Mouse (Mus musculus) liver, embryonic 11.5 days (tissue): ENCODE measurements around the gene Klk6. TPM values are rescaled to one million over a fixed set of nuclear protein-coding genes. Genes with fewer than 3 reads are reported as not detected.

Experiments
- ATAC-seq: fragments of 200-750 bp; cut with Nextera tagmentation; replicated peaks from 2 replicates; pipeline ENCODE4 v1.8.0; 2017; ENCODE audit warnings: moderate number of reproducible peaks, mild to moderate bottlenecking, moderate TSS enrichment, moderate library complexity; ENCODE audit not compliant: low FRiP score
- DNase-seq: peaks from one replicate; pipeline ENCODE4 v3.0.0-alpha.2; 2017; ENCODE audit warnings: low spot score
- H3K27ac ChIP-seq: fragments of 300-500 bp; sonication (generic); 2 replicates; pipeline ENCODE4 v1.5.1; 2014; ENCODE audit warnings: mild to moderate bottlenecking, low read depth, low read length, control low read depth
- H3K27me3 ChIP-seq: fragments of 300-500 bp; sonication (generic); replicated peaks from 2 replicates; pipeline ENCODE4 v1.6.1; 2014; ENCODE audit warnings: low read length, mixed read lengths; ENCODE audit not compliant: control insufficient read depth, insufficient read depth
- H3K36me3 ChIP-seq: fragments of 300-500 bp; sonication (generic); 2 replicates; pipeline ENCODE4 v1.6.1; 2014; ENCODE audit warnings: mild to moderate bottlenecking, low read length, moderate library complexity, mixed read lengths; ENCODE audit not compliant: control insufficient read depth, insufficient read depth
- H3K4me1 ChIP-seq: fragments of 300-500 bp; sonication (generic); replicated peaks from 2 replicates; pipeline ENCODE4 v1.6.1; 2014; ENCODE audit warnings: low read length, mixed read lengths; ENCODE audit not compliant: control insufficient read depth, insufficient read depth
- H3K4me2 ChIP-seq: fragments of 300-500 bp; sonication (generic); 2 replicates; pipeline ENCODE4 v1.6.1; 2014; ENCODE audit warnings: mild to moderate bottlenecking, control low read depth, moderate library complexity
- H3K4me3 ChIP-seq: fragments of 300-500 bp; sonication (generic); 2 replicates; pipeline ENCODE4 v1.5.1; 2014; ENCODE audit warnings: low read depth, low read length, control low read depth
- H3K9ac ChIP-seq: fragments of 300-500 bp; sonication (generic); 2 replicates; pipeline ENCODE4 v1.6.1; 2014; ENCODE audit warnings: low read depth, low read length, control low read depth
- H3K9me3 ChIP-seq: fragments of 300-500 bp; sonication (generic); 2 replicates; pipeline ENCODE4 v1.6.1; 2016; ENCODE audit warnings: low read length, inconsistent platforms, mixed read lengths; ENCODE audit not compliant: control insufficient read depth
- WGBS: fragments of 180-500 bp; shearing (Covaris S2); extraction: QIAGEN DNeasy Blood & Tissue Kit; methylation state at CpG from one replicate; pipeline ENCODE4 v1.1.7; 2014; 5-methylcytosine and 5-hydroxymethylcytosine counted together
- polyA plus RNA-seq: library from polyadenylated mRNA; unstranded; fragments of >200 nt; fragmentation: Nextera tagmentation; extraction: Ambion mirVana; gene quantifications from 2 replicates; pipeline ENCODE4 v1.2.1, GENCODE M21; 2014

Gene Klk6
- polyA plus RNA-seq = not detected in 2 replicates

DNA sequence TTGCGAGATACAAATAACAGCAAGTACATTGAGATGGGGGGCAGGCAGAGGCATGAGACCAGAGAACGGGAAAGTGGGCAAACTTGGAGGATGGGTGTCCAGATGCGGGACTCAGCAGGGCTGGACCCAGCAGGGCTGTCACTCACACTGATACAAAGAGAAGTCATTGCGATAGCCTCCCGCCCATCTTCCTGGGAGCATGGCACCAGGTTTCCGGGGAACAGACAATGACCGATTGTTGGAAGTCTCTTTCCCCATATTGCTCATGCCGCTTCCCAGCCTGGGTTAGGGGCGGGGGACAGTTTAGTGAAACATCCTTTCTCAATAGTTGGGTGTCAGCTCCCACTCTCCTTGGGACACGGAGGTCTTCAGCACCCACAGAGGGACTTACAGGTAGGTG, at the start of gene Klk6:
Klk6 (plus strand) TSS at position 301 of the 400 bp plus-strand sequence.
- Histone ChIP-seq H3K4me2 (no peak within 1 kb of the TSS), H3K9me3 (no peaks in the 10 kb centered on the region), H3K4me1 (no peaks in the 10 kb centered on the region), H3K27ac (no peak within 1 kb of the TSS), H3K36me3 (no peaks in the 10 kb centered on the region), H3K9ac (no peak within 1 kb of the TSS), H3K27me3 (no peaks in the 10 kb centered on the region), H3K4me3 (no peak within 1 kb of the TSS)
- DNase-seq (no peak), ATAC-seq (no peak)
- WGBS = 82% methylated on average over 10 of the region's 10 CpGs

DNA sequence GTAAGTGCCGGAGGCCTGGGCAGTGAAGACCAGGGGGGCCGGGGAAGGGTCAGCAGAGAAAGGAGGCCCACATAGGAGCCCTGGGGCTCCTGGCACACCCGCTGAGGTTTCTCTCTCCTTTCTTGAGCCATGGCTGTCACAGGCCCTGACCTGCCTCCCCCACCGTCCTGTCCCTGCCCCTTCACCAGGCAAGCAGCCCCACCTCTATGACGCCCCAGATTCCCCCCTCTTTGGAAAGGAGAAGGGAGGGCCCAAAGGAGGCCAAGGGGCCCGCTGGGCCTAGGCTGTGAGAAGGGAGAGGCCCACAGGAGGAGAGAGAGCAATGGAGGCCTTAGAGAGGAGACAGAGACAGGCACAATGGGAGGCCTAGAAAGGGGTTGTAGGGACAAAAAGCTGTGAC, 49.5 kb upstream of the Klk6 start:
- no peak overlapping the region for H3K4me2 ChIP-seq
- no peak overlapping the region for H3K9ac ChIP-seq
- H3K9me3 ChIP-seq = no peaks in the 10 kb centered on the region
- H3K36me3 ChIP-seq = no peaks in the 10 kb centered on the region
- 56% methylated on average over 6 of the region's 6 CpGs for WGBS
- ATAC-seq (no peak), DNase-seq (no peak)
- H3K4me1 ChIP-seq = no peaks in the 10 kb centered on the region
- no peak overlapping the region for H3K27ac ChIP-seq
- no peak overlapping the region for H3K4me3 ChIP-seq
- no peaks in the 10 kb centered on the region for H3K27me3 ChIP-seq

DNA sequence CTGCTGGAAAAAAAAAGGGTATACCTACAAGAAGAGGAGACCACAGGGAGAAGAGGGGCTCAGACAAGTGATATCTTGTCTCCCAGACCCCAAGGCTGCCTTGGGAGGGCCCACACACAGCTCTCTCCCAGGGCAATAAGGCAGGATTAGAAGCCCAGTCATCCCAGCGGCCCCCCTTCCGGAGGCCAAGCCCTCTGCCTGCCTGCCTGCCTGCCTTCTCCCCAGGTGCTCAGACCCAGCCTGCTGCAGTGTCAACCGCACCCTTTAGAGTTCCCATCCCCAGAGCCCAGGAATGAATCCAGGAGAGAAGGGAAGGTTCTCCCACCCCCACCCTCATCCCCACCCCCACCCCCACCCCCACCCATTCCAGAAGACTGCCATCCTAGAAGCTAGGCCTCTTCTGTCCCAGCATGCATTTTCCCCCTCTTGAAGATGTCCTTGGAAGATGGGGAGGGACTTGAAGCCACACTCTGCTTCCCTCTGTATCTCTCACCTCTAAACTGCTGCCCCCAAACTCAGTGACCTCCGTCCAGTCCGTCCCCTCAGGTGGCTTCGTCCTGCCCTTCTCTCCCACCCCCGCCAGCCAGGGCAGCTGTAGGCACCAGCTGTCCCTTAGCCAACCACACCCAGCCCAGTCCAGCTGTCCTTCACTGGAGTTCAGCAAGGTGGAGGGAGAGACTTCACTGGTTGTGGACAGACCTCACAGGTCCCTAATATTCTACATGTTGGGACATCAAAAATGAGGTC, 48.8 kb upstream of the Klk6 start:
- 63% methylated on average over 7 of the region's 7 CpGs for WGBS

DNA sequence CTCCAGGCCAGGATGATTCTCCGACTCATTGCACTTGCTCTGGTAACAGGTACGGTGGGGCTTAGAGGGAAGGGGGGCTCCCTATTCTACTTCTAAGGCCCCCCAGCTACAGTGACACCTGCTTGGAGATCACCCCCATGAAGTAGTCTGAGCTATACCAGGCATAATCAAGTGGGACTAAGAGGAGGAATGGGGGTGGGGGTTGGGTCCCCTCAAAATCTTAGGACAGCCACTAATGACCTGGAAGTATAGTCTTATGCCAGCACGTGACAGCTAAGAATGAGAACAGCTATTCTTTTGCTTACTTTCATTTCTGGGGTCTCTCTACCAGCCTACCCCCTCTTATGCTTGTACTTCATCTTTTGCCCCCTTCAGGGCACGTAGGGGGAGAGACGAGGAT, 47.8 kb upstream of the Klk6 start:
- H3K36me3 ChIP-seq = no peaks in the 10 kb centered on the region
- no peak overlapping the region for H3K4me3 ChIP-seq
- H3K4me1 ChIP-seq = no peaks in the 10 kb centered on the region
- H3K9ac ChIP-seq = no peak overlapping the region
- 79% methylated on average over 5 of the region's 5 CpGs for WGBS
- no peaks in the 10 kb centered on the region for H3K27me3 ChIP-seq
- H3K9me3 ChIP-seq = no peaks in the 10 kb centered on the region
- DNase-seq = no peak
- no peak overlapping the region for H3K27ac ChIP-seq
- no peak for ATAC-seq
- H3K4me2 ChIP-seq = no peak overlapping the region

More for the DNA sequence above, 48.8 kb upstream of the Klk6 start:
- Histone ChIP-seq H3K9me3 (no peaks in the 10 kb centered on the region), H3K4me2 (no peak overlapping the region), H3K27me3 (no peaks in the 10 kb centered on the region), H3K4me1 (no peaks in the 10 kb centered on the region), H3K4me3 (no peak overlapping the region), H3K27ac (no peak overlapping the region), H3K9ac (no peak overlapping the region), H3K36me3 (no peaks in the 10 kb centered on the region)
- ATAC-seq = no peak
- no peak for DNase-seq

DNA sequence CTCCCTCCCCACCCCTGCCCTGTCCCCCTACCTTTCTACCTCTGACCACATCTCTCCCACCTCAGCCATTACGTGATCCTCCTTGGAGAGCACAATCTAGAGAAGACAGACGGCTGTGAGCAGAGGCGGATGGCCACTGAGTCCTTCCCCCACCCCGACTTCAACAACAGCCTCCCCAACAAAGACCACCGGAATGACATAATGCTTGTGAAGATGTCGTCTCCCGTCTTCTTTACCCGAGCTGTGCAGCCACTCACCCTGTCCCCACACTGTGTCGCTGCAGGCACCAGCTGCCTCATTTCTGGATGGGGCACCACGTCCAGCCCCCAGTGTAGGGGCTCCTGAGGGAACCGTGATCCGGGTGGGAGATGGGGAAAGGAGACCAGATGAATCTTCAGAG, 46.9 kb upstream of the Klk6 start:
- H3K4me3 ChIP-seq = no peak overlapping the region
- H3K4me1 ChIP-seq = no peaks in the 10 kb centered on the region
- ATAC-seq (no peak), DNase-seq (no peak)
- no peaks in the 10 kb centered on the region for H3K36me3 ChIP-seq
- no peak overlapping the region for H3K9ac ChIP-seq
- WGBS = 78% methylated on average over 12 of the region's 12 CpGs
- H3K9me3 ChIP-seq = no peaks in the 10 kb centered on the region
- H3K27ac ChIP-seq = no peak overlapping the region
- H3K27me3 ChIP-seq = no peaks in the 10 kb centered on the region
- no peak overlapping the region for H3K4me2 ChIP-seq

DNA sequence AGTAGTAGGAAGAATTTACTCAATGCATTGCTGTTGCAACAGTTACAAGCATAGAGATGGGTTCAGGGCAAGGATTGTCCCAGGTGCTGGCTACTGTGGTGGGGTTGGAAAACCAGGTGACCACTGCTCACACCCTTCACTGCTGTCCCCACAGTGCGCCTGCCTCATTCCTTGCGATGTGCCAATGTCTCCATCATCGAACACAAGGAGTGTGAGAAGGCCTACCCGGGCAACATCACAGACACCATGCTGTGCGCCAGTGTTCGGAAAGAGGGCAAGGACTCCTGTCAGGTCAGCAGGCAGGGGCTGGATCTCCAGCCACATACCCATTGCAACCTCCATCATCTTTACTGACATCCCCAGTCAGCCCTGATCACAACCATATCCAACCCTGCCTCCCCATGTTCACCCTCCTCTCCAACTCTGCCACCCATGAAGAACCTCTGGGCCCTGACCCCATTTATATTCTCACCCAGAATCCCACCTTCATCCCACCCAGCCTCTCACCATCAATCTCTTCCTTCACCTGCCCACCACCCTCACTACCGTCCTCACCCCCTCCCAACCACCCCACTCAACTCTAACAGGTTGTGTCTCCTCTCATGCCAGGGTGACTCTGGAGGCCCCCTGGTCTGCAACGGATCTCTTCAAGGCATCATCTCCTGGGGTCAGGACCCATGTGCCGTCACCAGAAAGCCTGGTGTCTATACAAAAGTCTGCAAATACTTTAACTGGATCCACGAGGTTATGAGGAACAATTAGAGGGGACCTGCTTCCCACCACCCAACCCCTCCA, 45.9 kb upstream of the Klk6 start:
- peaks cover 5% of the 10 kb centered on the region for H3K27me3 ChIP-seq

DNA sequence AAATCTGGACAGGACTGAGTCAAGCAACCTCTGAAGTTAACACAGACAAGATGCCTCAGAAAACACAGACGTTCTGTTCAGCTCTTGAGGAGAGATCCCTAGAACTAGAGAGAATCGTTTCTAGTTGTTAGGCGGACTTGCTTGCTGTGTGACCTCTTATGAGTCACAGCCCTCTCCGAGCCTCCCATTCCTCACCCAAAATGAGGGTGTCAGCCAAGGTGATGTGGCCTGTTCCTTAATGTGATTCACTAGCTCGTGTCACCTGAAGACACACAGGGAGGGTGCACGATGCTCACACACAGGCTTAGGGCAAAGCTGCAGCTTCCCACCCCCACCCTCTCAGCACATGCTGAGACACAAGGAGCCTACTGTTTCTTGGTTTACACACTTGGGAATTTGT, 44.1 kb upstream of the Klk6 start:
- DNase-seq (no peak), ATAC-seq (no peak)
- Histone ChIP-seq H3K36me3 (no peaks in the 10 kb centered on the region), H3K9ac (no peak overlapping the region), H3K4me3 (no peak overlapping the region), H3K4me1 (no peaks in the 10 kb centered on the region), H3K4me2 (no peak overlapping the region), H3K27ac (no peak overlapping the region), H3K27me3 (peaks cover 8% of the 10 kb centered on the region), H3K9me3 (no peaks in the 10 kb centered on the region)
- 58% methylated on average over 6 of the region's 6 CpGs for WGBS

More for the DNA sequence above, 45.9 kb upstream of the Klk6 start:
- WGBS = 82% methylated on average over 10 of the region's 10 CpGs
- DNase-seq (no peak), ATAC-seq (no peak)
- no peaks in the 10 kb centered on the region for H3K4me1 ChIP-seq
- no peaks in the 10 kb centered on the region for H3K36me3 ChIP-seq
- no peak overlapping the region for H3K27ac ChIP-seq
- no peak overlapping the region for H3K4me3 ChIP-seq
- H3K9me3 ChIP-seq = no peaks in the 10 kb centered on the region
- no peak overlapping the region for H3K4me2 ChIP-seq
- H3K9ac ChIP-seq = no peak overlapping the region

DNA sequence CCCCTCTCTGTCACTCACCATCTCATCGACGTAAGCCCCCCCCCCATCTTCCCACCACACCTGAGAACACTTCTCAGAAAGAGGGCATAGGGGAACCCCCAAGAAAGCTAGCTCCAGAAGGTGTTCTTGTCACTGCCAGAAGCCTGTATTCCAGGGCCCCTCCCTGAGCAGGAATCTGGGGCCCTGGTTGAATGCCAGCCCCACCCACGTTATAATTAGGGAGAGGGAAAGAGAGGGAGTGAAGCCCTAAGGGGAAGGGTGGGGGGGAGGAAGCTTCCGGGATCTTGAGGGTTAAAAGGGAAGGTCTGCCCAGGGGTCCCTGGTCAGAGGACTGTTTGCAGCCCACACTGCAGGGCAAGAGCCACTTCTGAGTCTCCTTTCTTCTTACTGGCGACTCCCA, 43.6 kb upstream of the Klk6 start, which contains the start of gene Klk10:
Klk10 (plus strand) TSS at position 290 of the 400 bp plus-strand sequence.
- peaks cover 8% of the 10 kb centered on the region for H3K27me3 ChIP-seq
- H3K36me3 ChIP-seq = no peaks in the 10 kb centered on the region
- H3K4me1 ChIP-seq = no peaks in the 10 kb centered on the region
- H3K27ac ChIP-seq = no peak within 1 kb of the TSS
- H3K4me3 ChIP-seq = no peak within 1 kb of the TSS
- H3K9me3 ChIP-seq = no peaks in the 10 kb centered on the region
- WGBS = 41% methylated on average over 5 of the region's 5 CpGs
- no peak for ATAC-seq
- H3K9ac ChIP-seq = no peak within 1 kb of the TSS
- DNase-seq = no peak
- no peak within 1 kb of the TSS for H3K4me2 ChIP-seq
